Mouse (Mus musculus) stomach, embryonic 15.5 days (tissue): ENCODE results near the gene S100a3. TPM values are rescaled to one million over a fixed set of nuclear protein-coding genes. Genes with fewer than 3 reads are reported as not detected.

Experiments
- ATAC-seq: fragments of 200-750 bp; cut with Nextera tagmentation; 2 replicates; pipeline ENCODE4 v1.8.0; 2017; ENCODE audit warnings: low read depth, moderate number of reproducible peaks, moderate TSS enrichment; ENCODE audit not compliant: insufficient read depth, low FRiP score
- H3K27ac ChIP-seq: fragments of 300-500 bp; sonication (generic); 2 replicates; pipeline ENCODE4 v1.5.1; 2015; ENCODE audit warnings: mild to moderate bottlenecking, inconsistent platforms
- H3K27me3 ChIP-seq: fragments of 300-500 bp; sonication (generic); replicated peaks from 2 replicates; pipeline ENCODE4 v1.6.1; 2015; ENCODE audit warnings: inconsistent platforms
- H3K36me3 ChIP-seq: fragments of 300-500 bp; sonication (generic); 2 replicates; pipeline ENCODE4 v1.6.1; 2015; ENCODE audit warnings: inconsistent platforms
- H3K4me1 ChIP-seq: fragments of 300-500 bp; sonication (generic); 2 replicates; pipeline ENCODE4 v1.6.1; 2015; ENCODE audit warnings: inconsistent platforms
- H3K4me2 ChIP-seq: fragments of 300-500 bp; sonication (generic); 2 replicates; pipeline ENCODE4 v1.6.1; 2015; ENCODE audit warnings: mild to moderate bottlenecking, inconsistent platforms
- H3K4me3 ChIP-seq: fragments of 300-500 bp; sonication (generic); replicated peaks from 2 replicates; pipeline ENCODE4 v1.5.1; 2015; ENCODE audit warnings: inconsistent platforms
- H3K9ac ChIP-seq: fragments of 300-500 bp; sonication (generic); 2 replicates; pipeline ENCODE4 v1.6.1; 2015; ENCODE audit warnings: inconsistent platforms
- H3K9me3 ChIP-seq: fragments of 300-500 bp; sonication (generic); 2 replicates; pipeline ENCODE4 v1.6.1; 2016; ENCODE audit warnings: inconsistent platforms
- WGBS: fragments of 180-500 bp; shearing (Covaris S2); methylation state at CpG from one replicate; pipeline ENCODE4 v1.1.7; 2015; 5-methylcytosine and 5-hydroxymethylcytosine counted together
- polyA plus RNA-seq: library from polyadenylated mRNA; unstranded; fragments of >200 nt; fragmentation: Nextera tagmentation; extraction: Ambion mirVana; gene quantifications from 2 replicates; pipeline ENCODE4 v1.2.1, GENCODE M21; 2015

S100a3 gene
- polyA plus RNA-seq, 1 experiment from 2014 or later, result 1.2 TPM

DNA sequence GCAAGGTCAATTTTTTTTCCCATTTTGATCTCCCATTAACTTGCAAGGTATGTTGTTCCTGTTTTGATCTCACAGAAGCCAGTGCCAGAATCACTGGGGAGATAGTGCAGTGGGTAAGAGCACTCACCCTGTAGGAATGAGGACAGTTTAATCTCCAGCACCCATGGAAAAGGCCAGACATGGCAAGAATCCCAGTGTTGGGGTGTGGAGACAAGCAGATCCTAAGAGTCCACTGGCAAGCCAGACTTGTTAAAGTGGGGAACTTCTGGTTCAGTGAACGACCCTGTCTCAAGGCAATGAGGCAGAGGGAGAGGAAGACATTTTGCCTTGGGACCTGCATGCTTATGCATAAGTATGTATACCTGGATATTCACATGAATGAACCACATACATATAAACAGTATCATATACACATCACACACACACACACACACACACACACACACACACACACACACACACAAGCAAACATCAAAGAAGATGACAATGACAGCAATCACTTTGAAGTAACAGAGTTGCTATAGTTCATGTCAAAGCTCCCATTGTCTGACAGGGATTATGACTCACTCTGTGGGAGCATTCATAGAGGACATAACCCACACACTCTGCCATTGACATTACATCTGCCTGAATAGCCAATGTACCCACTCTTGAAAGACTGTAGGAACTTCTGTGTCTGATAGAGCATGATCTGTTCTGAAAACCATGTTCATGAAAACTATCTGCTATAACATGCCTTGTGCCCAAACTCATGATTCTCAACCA is 78.3 kb downstream of the S100a3 start:
- WGBS, result 73% methylated on average over 1 of the region's 1 CpGs
- Histone ChIP-seq H3K27me3 (no peaks in the 10 kb centered on the region), H3K9me3 (no peaks in the 10 kb centered on the region), H3K9ac (no peak overlapping the region), H3K4me2 (no peak overlapping the region), H3K36me3 (no peaks in the 10 kb centered on the region), H3K4me3 (no peak overlapping the region), H3K4me1 (no peaks in the 10 kb centered on the region), H3K27ac (no peak overlapping the region; the same call in 1 of the 2 replicates)
- no peak for ATAC-seq

DNA sequence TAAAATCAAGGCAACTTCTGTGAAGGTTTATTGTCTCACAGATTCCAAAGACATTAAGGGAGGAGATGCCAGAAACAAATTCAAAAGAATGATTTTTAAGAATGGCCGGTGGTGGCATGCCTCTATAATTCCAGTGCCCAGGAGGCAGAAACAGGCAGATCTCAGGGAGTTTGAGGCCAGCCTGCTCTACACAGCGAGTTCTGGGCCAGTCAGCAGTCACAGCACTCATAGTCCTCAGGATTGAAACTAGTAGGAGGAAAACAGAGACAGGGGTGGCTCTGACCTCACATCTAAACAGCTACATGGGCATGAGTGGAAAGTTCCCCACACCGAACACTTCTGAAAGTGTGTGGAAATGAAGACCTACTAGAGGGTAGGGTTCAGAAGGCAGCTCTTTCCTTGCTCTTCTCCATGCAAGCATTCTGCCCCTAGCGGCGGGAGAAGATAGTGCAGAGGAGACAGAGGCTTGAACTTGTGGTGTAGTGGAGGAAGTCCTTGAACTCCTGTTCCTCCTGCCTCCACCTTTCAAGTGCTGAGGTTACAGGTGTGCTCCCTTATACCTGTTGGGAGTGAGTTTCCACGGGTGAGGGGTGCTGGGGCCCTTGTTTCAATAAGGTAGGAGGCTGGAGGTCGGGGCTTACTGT is 79.3 kb downstream of the S100a3 start:
- no peak for ATAC-seq
- H3K4me1 ChIP-seq, result no peaks in the 10 kb centered on the region
- H3K36me3 ChIP-seq, result no peaks in the 10 kb centered on the region
- H3K4me3 ChIP-seq, result no peak overlapping the region
- H3K9me3 ChIP-seq, result no peaks in the 10 kb centered on the region
- WGBS, result 47% methylated on average over 7 of the region's 7 CpGs
- no peaks in the 10 kb centered on the region for H3K27me3 ChIP-seq
- no peak overlapping the region for H3K27ac ChIP-seq
- no peak overlapping the region for H3K4me2 ChIP-seq
- no peak overlapping the region for H3K9ac ChIP-seq

DNA sequence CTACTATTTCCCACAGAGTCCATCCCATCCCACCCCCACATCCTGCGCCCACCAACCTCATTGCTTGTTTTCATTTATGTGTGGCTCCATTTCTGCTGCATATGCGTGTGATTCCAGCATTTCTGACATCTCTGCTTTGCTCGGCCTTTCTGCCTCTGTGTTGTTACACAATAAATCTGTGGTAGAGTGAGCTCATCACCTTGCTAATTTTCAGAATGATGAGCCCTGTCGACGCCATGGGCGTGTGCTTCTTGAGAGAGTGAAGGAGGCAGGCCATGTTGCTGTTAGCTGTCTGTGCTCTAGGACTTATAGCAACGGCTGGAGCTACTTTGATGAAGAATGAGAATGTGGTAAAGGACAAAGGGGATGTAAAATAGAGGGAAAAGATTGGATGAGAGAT is 80.6 kb downstream of the S100a3 start:
- 80% methylated on average over 7 of the region's 7 CpGs for WGBS
- no peaks in the 10 kb centered on the region for H3K4me1 ChIP-seq

DNA sequence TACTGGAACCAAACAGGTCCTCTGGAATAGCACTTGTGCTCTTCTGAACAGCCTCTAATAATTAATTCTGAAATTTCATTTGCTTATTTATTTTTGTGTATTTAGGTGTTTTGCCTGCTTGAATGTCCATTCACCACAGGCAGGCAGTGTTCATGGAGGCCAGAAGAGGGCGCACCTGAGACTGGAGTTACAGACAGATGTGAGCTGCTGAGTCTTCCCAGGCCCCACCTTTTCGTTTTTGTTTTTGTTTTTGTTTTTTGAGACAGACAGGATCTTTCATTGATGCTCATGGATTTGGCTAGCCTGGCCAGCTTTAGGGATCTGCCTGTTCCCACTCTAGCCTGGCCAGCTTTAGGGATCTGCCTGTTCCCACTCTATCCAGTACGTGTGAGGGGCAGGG is 83.8 kb downstream of the S100a3 start:
- Histone ChIP-seq H3K9ac (no peak overlapping the region), H3K27ac (no peak overlapping the region), H3K4me2 (no peak overlapping the region), H3K4me3 (no peak overlapping the region), H3K27me3 (no peaks in the 10 kb centered on the region), H3K36me3 (no peaks in the 10 kb centered on the region), H3K4me1 (no peaks in the 10 kb centered on the region), H3K9me3 (no peaks in the 10 kb centered on the region)
- ATAC-seq, result no peak
- WGBS, result 56% methylated on average over 3 of the region's 3 CpGs

More for the DNA sequence above, 80.6 kb downstream of the S100a3 start:
- Histone ChIP-seq H3K36me3 (no peaks in the 10 kb centered on the region), H3K9ac (no peak overlapping the region), H3K27ac (no peak overlapping the region), H3K27me3 (no peaks in the 10 kb centered on the region), H3K4me2 (no peak overlapping the region), H3K4me3 (no peak overlapping the region), H3K9me3 (no peaks in the 10 kb centered on the region)
- no peak for ATAC-seq

DNA sequence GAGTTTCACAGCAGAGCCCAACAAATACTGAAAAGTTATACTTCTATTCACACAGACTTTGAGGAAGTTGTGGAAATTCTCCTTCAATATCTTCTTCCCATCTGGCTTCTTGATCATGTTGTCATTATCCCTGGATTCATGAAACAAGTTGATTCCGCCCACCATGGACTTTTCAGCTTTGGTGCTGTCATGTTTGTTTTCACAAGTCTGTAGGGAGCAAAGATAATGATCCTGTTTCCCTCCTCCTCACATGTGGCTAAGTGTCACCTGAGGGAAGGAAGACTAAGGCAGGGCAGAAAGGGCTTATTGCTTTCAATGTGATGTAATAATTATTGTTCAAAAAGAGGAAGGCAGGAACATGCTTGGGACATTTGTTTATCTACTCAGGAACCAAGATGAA is 86.9 kb downstream of the S100a3 start:
- no peak for ATAC-seq
- no peak overlapping the region for H3K4me2 ChIP-seq
- no peaks in the 10 kb centered on the region for H3K9me3 ChIP-seq
- H3K4me3 ChIP-seq, result no peak overlapping the region
- H3K4me1 ChIP-seq, result no peaks in the 10 kb centered on the region
- H3K36me3 ChIP-seq, result no peaks in the 10 kb centered on the region
- no peaks in the 10 kb centered on the region for H3K27me3 ChIP-seq
- H3K9ac ChIP-seq, result no peak overlapping the region
- WGBS, result 83% methylated on average over 1 of the region's 1 CpGs
- H3K27ac ChIP-seq, result no peak overlapping the region

DNA sequence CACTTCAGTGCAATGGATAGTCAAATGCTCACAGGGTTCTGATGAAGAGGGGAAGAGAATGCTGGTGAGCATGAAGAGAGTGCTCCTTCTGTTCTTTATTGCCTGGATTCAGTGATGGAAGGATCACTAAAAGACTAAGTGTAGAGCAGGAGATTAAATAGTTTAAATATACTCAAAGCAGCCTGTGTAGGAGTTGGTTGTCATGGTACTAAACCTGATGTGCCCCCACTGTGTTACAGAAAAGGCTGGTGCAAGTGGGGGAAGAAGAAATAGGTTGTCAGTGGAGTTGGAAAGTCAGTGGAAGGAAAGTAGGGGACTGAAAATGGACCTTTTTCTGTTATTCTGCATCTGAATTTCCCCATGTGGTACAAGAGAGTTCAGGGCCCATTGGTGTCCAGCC is 88.6 kb downstream of the S100a3 start:
- Histone ChIP-seq H3K9me3 (no peaks in the 10 kb centered on the region), H3K4me2 (no peak overlapping the region), H3K36me3 (no peaks in the 10 kb centered on the region), H3K4me1 (no peaks in the 10 kb centered on the region), H3K4me3 (no peak overlapping the region), H3K9ac (no peak overlapping the region), H3K27me3 (no peaks in the 10 kb centered on the region), H3K27ac (no peak overlapping the region)
- ATAC-seq, result no peak

DNA sequence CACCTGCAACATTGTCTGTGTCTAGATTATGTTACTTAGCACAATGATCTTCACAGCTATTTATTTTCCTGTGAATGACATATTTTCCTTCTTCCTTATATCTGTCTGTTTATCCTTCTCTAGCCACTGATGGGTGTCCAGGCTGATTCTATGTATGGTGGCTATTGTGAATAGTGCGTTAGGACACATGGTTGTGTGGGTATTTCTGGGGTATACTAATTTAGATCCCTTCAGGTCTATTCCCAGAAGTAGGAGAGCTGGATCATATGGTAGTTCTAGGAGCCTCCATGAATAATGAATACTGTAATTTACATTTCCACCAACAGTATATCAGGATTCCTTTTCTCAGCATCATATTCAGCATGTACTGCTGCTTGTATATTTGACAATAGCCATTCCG is 89.5 kb downstream of the S100a3 start:
- Histone ChIP-seq H3K27me3 (no peaks in the 10 kb centered on the region), H3K9ac (no peak overlapping the region), H3K4me2 (no peak overlapping the region), H3K27ac (no peak overlapping the region), H3K4me3 (no peak overlapping the region), H3K36me3 (no peaks in the 10 kb centered on the region), H3K4me1 (no peaks in the 10 kb centered on the region), H3K9me3 (no peaks in the 10 kb centered on the region)
- no peak for ATAC-seq
- WGBS, result 89% methylated on average over 2 of the region's 2 CpGs

Other genes starting within 250 kb of the S100a3 start
- gene Slc27a3, start 170.6 kb upstream of the S100a3 start, polyA plus RNA-seq, result 14.5 and 16.1 TPM in 2 replicates
- 27.0 and 29.2 TPM in 2 replicates for gene Ints3, start 127.0 kb upstream of the S100a3 start, polyA plus RNA-seq
- 5.3 and 5.7 TPM in 2 replicates for gene Npr1, start 94.7 kb upstream of the S100a3 start, polyA plus RNA-seq
- 151 and 168 TPM in 2 replicates for gene Ilf2, start 84.5 kb upstream of the S100a3 start, polyA plus RNA-seq
- 71.6 and 78.5 TPM in 2 replicates for gene Snapin, start 69.5 kb upstream of the S100a3 start, polyA plus RNA-seq
- gene Chtop, start 51.1 kb upstream of the S100a3 start, polyA plus RNA-seq, result 126 and 134 TPM in 2 replicates
- gene S100a1, start 46.2 kb upstream of the S100a3 start, polyA plus RNA-seq, result 66.9 and 75.9 TPM in 2 replicates
- gene S100a13, start 46.1 kb upstream of the S100a3 start, polyA plus RNA-seq, result 34.7 and 39.0 TPM in 2 replicates
- 43.9 and 74.6 TPM in 2 replicates for gene S100a14, start 33.7 kb upstream of the S100a3 start, polyA plus RNA-seq
- gene S100a16, start 23.3 kb upstream of the S100a3 start, polyA plus RNA-seq, result 225 and 274 TPM in 2 replicates
- gene S100a2, start 29.7 kb downstream of the S100a3 start, polyA plus RNA-seq, result not detected in 2 replicates
- gene Gm42674, start 41.3 kb downstream of the S100a3 start, polyA plus RNA-seq, result not detected in 2 replicates
- gene S100a4, start 43.2 kb downstream of the S100a3 start, polyA plus RNA-seq, result 13.0 and 13.6 TPM in 2 replicates
- 4.5 and 6.5 TPM in 2 replicates for gene S100a5, start 47.9 kb downstream of the S100a3 start, polyA plus RNA-seq
- 503 and 642 TPM in 2 replicates for gene S100a6, start 52.3 kb downstream of the S100a3 start, polyA plus RNA-seq
- 0.61 and 2.8 TPM in 2 replicates for gene S100a7a, start 93.4 kb downstream of the S100a3 start, polyA plus RNA-seq
- gene S100a8, start 108.4 kb downstream of the S100a3 start, polyA plus RNA-seq, result 295 and 384 TPM in 2 replicates
- 183 and 235 TPM in 2 replicates for gene S100a9, start 135.1 kb downstream of the S100a3 start, polyA plus RNA-seq
- gene Pglyrp4, start 166.3 kb downstream of the S100a3 start, polyA plus RNA-seq, result 0.09 TPM in 1 of 2 replicates, not detected in the other
- gene Gm5849, start 217.3 kb downstream of the S100a3 start, polyA plus RNA-seq, result not detected in 2 replicates